Mouse (Mus musculus): ENCODE measurements around the gene Duox1. TPM values are rescaled to one million over a fixed set of nuclear protein-coding genes. Genes with fewer than 3 reads are reported as not detected.

The Duox1 gene
- total RNA-seq (2023): not detected

DNA sequence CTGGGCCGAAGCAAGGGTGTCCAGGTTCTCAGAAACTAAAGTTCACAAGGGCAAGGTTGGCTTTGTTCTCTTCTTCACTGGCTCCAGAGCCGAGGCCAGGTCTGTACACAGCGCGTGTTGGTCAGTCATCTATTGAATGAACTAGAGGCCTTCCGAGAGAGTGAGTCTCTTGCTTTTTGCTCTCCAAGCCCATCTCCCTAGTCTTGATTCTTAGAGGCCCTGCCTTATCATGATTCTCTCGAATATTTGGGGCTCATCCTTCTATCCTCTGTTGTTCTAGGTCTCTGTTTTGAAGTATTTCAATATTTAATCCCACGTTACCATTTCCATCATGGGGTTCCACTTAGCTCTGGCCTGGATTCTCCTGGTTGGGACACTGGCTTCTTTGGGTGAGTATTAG is at the start of gene Duox1:
TSS of gene Duox1 (plus strand) at position 301 of the 400 bp plus-strand sequence.

DNA sequence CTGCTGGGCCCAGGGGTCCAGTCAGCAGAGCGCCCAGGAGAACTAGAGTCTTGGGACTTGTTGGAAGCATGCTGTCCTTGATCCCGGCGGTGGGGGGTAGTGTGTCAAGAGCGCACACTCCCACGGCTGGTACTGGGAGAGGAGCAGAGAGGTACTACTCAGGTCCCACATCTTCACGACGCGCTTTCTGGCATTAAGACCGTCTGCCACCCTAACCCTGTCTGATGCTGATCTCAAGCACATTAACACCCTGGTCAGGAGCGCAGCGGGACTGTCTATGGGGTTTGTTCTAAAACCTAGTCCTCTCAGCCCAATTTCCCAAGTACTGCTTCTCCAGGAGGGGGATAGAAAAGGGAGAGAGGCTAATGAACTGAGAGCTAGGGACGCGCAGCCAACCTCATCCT is 17.4 kb upstream of the Duox1 start, which contains the start of gene Duox2:
TSS of gene Duox2 (minus strand) at position 354 of the 404 bp plus-strand sequence.

DNA sequence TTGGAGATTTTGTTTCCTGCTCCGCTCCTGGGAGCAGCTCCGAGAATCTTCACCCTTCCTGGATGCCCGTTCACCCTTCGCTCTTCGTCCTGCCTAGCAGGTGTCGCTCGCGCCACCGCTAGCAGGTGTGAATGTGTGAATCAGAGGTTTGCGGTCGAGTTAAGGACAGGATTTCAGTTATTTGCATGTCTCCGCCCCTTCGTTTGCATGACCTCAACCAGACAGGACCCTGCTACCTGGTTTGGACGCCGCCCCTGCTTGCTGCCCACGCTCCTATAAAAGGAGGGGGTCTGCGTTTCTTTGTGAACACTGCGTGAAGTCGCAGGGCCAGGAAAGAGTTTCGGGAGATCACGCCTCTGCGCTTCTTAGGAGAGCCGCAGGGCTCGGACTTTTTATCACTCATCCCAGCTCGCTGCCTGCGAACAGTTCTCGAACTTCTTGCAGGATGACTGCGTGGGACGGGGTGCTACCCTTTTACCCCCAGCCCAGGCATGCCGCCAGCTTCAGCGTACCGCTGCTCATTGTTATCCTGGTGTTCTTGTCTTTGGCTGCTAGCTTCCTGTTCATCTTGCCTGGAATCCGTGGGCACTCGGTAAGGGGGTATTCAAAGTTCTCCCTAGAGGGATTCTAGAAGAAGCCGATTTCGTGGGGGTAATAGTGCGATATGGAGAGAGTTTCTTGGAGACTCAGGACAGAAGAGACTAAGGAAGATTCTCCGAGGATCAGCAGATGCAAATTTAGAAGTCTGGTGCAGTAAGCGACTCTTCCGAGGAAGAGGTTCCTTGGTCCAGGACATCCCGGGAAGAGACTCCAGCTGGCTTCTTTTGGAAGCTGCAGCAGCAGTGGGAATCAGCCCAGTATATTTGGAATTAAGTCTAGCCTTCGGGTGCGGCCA is 16.6 kb upstream of the Duox1 start, which contains the start of gene Duoxa2:
TSS of gene Duoxa2 (plus strand) at position 305 of the 895 bp plus-strand sequence.

DNA sequence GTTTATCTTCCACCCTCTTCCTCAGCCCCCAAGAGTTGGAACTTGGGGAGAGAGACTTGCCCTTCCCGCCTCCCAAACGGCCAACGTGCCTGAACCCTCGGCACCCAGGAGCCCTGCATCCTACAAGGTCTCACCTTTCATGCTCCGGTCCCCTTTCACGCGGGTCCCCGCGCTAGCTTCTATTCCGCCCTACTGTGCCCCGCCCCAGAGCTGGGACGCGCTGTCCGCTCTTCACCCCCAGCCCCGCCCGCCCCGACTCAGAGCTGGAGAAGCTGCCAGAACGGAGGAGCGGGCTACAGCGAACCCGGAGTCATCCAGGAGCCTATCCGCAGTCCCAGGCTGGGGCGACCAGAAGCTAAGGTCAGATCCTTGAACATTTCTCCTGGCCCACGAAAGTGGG is 1.9 kb upstream of the Duox1 start, which contains the start of gene Duoxa1:
TSS of gene Duoxa1 (minus strand) at position 195 of the 400 bp plus-strand sequence.

DNA sequence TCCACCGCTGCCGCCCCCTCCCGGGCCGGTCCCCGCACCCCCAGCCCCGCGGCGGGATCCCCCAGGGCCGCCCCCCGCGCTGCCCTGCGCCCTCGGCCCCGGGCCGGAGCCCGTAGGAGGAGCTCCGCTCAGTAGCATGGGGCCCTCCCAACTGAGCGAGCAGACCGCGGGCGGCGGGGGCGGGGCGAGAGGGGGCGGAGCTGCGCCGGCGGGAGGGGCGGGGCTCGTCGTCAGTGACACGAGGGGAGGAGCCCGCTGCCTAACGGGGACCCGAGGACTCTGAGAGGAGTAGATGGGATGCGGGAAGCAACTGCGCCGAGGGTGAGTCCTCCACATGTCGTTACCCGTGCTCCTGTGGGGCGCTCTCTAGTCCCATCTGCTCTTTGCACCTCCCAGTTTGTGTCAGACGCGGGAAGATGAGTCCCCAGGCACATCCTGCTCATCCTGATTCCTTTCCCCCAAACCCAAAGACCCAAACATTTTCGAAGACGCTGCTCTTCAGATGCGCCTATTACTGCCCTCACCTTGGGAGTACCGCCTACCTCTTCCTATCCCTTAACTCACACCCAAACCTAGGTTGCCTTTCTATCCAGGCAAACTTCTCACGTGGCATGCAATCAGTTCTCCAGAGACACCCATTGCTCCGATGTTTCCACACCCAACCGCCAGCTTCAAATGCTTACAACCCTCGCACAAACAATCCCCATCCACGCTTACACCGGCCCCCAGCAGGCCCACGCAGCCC is 53.7 kb downstream of the Duox1 start, which contains the start of gene Shf:
TSS of gene Shf (minus strand) at position 168 of the 745 bp plus-strand sequence.

Other genes starting within 250 kb of the Duox1 start
- 10 to 100 TPM; 25.8 to 28.9 TPM for gene Spg11, start 197.3 kb upstream of the Duox1 start, total RNA-seq (2023)
- gene B2m, start 168.0 kb upstream of the Duox1 start, total RNA-seq (2023): 1,000 to 10,000 TPM; 2,534 to 2,720 TPM
- gene Trim69, start 155.0 kb upstream of the Duox1 start, total RNA-seq (2023): 1 to 10 TPM; 1.3 to 1.7 TPM
- not detected for gene Patl2, start 129.5 kb upstream of the Duox1 start, total RNA-seq (2023)
- not detected for gene Terb2, start 129.4 kb upstream of the Duox1 start, total RNA-seq (2023)
- gene Sord, start 80.9 kb upstream of the Duox1 start, total RNA-seq (2023): 1 to 10 TPM; 3.3 to 4.0 TPM
- gene Duox2, start 17.2 kb upstream of the Duox1 start, total RNA-seq (2023): not detected
- gene Duoxa2, start 16.8 kb upstream of the Duox1 start, total RNA-seq (2023): not detected
- not detected for gene Duoxa1, start 1.9 kb upstream of the Duox1 start, total RNA-seq (2023)
- 1 to 10 TPM; 7.6 to 8.6 TPM for gene Shf, start 53.5 kb downstream of the Duox1 start, total RNA-seq (2023)
- 100 to 1,000 TPM; 135 to 138 TPM for gene Slc28a2, start 110.8 kb downstream of the Duox1 start, total RNA-seq (2023)
- 10 to 100 TPM; 49.8 to 50.8 TPM for gene Gm14085, start 169.3 kb downstream of the Duox1 start, total RNA-seq (2023)

All from T-cell, adult 66 days (primary cell).